Mouse (Mus musculus): ENCODE measurements around the gene Bad. TPM values are rescaled to one million over a fixed set of nuclear protein-coding genes. Genes with fewer than 3 reads are reported as not detected.
A peak's percentile ranks its signal among the peaks of the same experiment; 100 is the strongest.
"Not testable (repeated sequence)": the region's sequence is repeated elsewhere in the genome, so short reads cannot be mapped to it uniquely, and the experiment has no call there.

Bad gene
- total RNA-seq (2021): 10 to 100 TPM; 34.3 to 37.7 TPM
- long read RNA-seq, transcript Bad-201 (4 exons, 1,452 nt): minor isoform, 8 of 54 reads
- long read RNA-seq, transcript Bad-202 (4 exons, 990 nt): major isoform, 38 of 54 reads
- long read RNA-seq, partial matches to known transcripts: 5 of 54 reads
- long read RNA-seq, other reads (novel, unspliced or antisense): 1 of 54 reads

DNA sequence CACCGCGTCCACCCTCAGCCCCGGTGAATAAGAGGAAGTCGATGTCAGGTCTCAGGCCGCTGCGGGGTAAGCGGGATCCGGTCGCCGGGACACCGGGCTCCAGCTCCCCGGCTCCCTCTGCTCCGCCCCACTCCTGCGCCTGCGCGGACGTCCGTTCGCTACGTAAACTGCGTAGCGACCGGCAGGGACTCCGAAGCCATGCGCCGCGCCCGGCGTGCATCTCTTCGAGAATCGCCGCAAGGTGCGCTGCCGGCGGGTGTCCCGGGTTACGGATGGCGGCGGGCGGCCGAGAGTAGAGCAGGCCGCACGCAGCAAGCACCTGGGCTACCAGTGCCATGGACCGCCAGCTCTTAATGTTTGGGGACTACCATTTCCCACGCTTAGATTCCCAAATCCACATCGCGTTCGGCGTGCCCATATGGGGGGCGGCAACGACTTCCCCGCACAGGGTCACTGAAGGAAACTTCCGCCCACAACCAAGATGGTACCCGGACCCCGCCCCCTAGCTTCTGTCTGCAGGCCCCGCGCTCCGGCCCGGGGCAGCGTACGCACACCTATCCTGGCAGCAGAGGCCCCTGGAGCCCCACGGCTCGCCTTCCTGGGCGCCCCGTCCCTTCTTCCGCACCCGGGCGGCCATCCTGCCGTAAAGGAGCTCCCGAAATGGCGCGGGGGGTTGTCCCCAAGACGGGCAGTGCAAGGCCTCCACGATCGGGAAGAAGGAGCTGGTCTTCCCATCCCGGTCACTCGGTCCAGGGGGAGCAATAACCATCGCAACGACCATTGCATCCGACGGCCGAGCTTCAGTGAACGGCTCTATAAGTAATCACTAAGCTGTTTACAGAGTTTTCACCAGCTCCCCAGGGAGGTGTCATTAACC is at the start of gene Bad:
Gene Bad (plus strand): TSS at position 490 of the 877 bp plus-strand sequence.
- peak; percentile 97 to 98 for DNase-seq (ENCODE audit: low spot score in 2 of 2)

DNA sequence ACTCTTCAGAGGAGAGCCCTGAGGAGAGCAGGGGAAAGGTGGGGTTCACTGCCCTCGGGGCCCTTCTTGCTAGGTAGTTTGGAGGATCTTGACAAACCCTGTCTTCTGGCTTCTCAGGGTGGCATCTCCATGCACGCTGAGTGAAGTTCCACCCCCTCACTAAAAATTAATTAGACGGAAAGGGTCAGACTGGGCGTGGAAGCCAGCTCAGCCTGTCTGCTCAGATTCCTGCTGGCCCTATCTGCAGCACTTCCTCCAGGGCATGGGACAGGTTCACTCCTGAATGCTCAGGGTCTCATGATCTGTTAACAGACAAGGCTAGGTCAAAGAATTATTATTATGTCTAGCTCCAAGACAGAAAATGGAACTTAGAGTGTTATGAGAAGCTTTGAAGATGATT is 49.1 kb upstream of the Bad start:
- no peak for DNase-seq (ENCODE audit: low spot score in 2 of 2)

GRCm38 (mm10) chr19:6893731-6894451 is 47.8 kb upstream of the Bad start:
- no peak for DNase-seq (ENCODE audit: low spot score in 2 of 2)

DNA sequence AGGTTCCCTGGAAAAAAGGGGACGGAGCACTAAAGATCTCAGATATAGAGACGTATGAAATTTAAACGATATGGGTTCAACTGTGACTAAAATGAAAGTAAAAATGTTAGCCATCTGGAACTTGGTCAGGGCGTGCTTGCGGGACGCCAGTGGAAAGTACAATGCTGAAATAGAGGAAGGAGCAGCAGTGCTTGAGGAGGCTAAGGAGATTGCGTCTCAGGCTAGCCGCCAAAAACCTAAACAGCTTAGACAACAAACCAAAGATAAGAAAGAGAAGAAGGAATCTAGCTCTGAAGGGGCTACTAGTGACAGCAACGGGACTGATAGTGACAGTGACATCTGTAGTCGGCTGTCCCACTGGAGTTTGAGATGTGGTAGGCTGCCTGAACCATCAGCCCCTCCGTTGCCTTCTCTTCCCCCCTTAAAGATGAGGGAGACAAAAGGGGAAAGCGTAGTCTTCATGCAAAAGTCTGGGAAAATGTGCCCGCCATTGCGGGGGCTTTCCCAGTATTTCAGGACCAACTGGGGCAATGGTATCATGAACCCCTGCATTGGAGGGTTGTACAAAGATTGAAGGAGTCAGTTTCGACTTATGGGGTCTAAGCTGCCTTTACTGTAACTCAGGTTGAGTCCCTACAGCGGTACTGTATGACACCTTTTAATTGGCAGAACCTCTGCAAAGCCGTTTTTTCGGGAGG is 45.9 kb upstream of the Bad start:
- DNase-seq (ENCODE audit: low spot score in 2 of 2): not testable (repeated sequence)

- DNase-seq (ENCODE audit: low spot score in 2 of 2): no peak
Observed at GRCm38 (mm10) chr19:6899641-6900040, 42.0 kb upstream of the Bad start.

- no peak for DNase-seq (ENCODE audit: low spot score in 2 of 2)
Observed at GRCm38 (mm10) chr19:6903031-6903430, 38.6 kb upstream of the Bad start.

- DNase-seq (ENCODE audit: low spot score in 2 of 2): no peak
Observed at GRCm38 (mm10) chr19:6904846-6905245, 36.8 kb upstream of the Bad start.

GRCm38 (mm10) chr19:6905498-6906159 is 36.0 kb upstream of the Bad start:
- no peak for DNase-seq (ENCODE audit: low spot score in 2 of 2)

GRCm38 (mm10) chr19:6906199-6906598 is 35.5 kb upstream of the Bad start:
- DNase-seq (ENCODE audit: low spot score in 2 of 2): no peak

- no peak for DNase-seq (ENCODE audit: low spot score in 2 of 2)
Observed at GRCm38 (mm10) chr19:6907094-6907493, 34.6 kb upstream of the Bad start.

- DNase-seq (ENCODE audit: low spot score in 2 of 2): no peak
Observed at GRCm38 (mm10) chr19:6907811-6908540, 33.7 kb upstream of the Bad start.

GRCm38 (mm10) chr19:6909021-6909420 is 32.6 kb upstream of the Bad start:
- no peak for DNase-seq (ENCODE audit: low spot score in 2 of 2)

DNA sequence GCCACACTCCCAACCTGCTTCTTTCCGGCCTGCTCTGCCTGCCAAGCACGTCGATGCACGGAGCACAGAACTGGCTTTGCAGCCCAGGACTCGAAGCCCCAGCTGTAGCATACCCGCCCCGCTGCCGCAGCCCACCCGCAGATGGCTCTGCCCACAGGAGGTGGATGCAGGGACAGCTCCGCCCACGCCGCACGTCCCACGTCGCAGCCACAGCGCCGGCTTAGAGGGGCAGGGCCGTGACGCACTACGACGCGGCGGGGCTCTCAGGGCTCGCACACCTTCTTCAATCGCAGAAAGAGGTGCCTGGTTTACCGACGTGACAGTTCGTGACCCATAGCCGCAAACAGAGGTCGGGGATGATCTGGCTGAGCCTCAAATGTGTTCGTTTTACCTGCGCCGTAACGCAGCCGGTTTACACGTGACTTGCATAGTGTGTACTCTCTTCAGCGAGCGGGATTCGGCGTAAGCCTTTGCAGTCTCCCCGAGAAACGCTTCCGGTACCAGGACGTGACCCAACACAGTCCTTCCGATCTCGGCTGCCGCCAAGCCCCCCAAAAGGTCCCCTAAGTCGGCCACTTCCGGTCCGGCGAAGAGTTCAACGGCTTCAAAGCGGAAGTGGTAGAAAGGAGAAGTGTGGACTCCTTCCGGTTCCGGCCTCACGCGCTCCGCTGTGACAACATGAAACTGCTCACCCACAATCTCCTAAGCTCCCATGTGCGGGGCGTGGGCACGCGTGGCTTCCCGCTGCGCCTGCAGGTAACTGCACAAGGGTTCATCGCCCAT is 32.0 kb upstream of the Bad start, which contains the start of the genes Trmt112 and Prdx5:
Gene Trmt112 (plus strand): TSS at position 192 of the 783 bp plus-strand sequence.
Gene Prdx5 (minus strand): TSS at position 600 of the 783 bp plus-strand sequence.
- DNase-seq (ENCODE audit: low spot score in 2 of 2): peak; percentile 87 to 91

DNA sequence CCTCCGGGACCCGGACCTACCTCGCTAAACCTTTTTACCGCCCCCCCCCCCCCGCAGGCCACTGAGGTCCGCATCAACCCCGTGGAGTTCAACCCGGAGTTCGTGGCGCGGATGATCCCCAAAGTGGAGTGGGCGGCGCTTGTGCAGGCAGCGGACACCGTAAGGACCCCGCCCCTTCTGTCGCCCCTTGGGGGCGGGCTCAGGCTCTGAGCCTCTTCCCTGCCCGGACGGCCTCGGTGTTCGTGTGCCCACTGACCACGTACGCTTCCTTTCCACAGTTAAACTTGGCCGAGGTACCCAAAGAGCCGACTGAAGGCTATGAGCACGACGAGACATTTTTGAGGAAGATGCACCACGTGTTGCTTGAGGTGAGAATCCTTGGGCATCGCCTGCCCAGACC is 31.4 kb upstream of the Bad start:
- peak in 1 of 2 experiments; percentile 45 for DNase-seq (ENCODE audit: low spot score in 2 of 2)

DNA sequence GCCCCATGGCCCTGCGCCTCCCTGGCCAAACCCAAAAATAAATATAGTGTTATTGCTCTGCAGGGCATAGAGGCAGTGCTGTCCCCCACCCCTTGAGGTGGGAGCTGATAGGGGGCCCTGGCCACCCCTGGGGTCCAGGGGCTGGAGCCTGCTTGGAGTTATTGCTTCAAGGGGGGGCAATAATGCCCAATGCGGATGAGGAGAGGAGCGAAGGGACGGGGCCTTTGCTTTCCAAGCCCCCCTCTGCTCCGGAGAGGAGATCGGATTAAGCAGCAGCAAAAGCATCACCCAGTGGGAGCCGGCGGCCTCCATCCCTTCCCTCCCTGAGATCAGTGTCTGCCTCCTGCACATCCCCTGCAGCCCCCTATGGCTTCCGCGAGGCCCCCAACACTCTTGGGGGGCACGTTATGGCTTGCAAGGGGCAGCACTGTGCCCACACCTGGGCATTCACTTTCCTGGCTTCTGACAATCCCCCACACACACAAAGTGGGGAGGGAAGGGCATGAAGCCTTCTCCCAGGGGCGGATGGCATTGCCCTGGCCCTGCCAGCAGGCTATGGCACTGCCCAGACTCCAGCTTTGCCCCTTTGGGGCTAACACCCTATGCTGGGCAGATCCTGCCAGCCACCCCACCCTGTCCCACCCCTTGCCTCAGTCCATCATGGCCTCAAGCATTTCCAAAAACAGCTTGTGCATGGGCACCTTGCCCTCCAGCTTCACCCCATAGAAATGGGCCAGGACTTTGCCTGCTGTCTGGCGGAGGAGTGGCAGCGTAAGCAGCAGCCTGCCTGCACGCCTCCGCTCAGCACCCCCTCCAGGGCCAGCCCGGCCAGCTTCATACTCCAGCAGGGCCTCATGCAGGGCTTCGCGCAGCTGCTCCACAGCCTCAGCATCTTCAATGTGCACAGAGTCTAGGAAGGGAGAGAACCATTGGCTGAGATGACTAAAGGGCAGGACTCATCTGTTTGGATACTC is 30.3 kb upstream of the Bad start:
- DNase-seq (ENCODE audit: low spot score in 2 of 2): no peak

- no peak for DNase-seq (ENCODE audit: low spot score in 2 of 2)
Observed at GRCm38 (mm10) chr19:6912205-6912970, 29.3 kb upstream of the Bad start.

GRCm38 (mm10) chr19:6913036-6913435 is 28.6 kb upstream of the Bad start:
- no peak for DNase-seq (ENCODE audit: low spot score in 2 of 2)
